Comparison of ENCODE assay signal across 8 mouse cellular contexts in the genomic region with DNA sequence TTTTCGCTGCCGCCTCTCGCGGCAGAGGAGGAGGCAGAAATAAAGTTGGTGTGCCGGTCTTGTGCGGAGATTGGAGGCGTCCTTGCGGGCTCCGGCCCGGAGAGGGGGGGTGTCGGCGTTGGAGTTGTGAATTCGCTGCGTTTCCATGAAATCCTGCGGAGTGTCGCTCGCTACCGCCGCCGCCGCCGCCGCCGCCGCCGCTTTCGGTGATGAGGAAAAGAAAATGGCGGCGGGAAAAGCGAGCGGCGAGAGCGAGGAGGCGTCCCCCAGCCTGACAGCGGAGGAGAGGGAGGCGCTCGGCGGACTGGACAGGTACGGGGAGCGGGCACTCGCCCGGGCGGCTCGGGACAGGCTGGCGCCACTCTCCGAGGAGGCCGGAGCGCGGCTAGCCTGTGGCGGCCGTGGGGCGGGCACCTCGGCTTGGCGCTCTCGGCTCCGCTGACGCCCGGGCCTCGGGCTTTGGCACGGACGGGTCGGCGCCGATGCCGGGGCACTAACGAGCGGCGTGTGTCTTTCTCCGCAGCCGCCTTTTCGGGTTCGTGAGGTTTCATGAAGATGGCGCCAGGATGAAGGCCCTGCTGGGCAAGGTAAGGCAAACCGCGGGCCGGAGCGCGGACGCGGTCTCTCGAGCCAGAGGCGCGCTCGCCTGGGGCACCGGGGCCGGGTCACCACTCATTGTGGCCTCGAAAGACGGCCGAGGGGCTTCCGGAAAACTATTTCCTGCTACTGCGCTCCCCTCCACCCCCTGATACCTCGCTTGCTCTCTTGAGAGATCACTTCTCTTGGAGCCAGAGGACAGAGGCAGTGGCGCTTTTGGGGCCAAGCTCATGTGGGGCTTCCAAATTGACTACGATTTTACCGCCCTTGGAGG. TPM values are rescaled to one million over a fixed set of nuclear protein-coding genes. Genes with fewer than 3 reads are reported as not detected.
DNase-seq lines count a peak whose midpoint lies in the region; ATAC-seq and TF ChIP-seq lines count a peak whose summit lies in the region.

No protein-coding gene starts in this region.

- peak overlapping the region; percentile 50 for H3K4me2 ChIP-seq in midbrain, embryonic 11.5 days

- peak overlapping the region; percentile 100 for H3K27ac ChIP-seq in gastrocnemius, adult 2 months
- peak overlapping the region; percentile 90 for H3K27ac ChIP-seq in midbrain, embryonic 11.5 days (ENCODE audit: low read depth, low read length)

- intact Hi-C loops in gastrocnemius, adult 2 months (cut with DNase I) = loop anchor here (5.0 kb wide), 2 partner anchors 74 to 94 kb away; no protein-coding TSS in a partner anchor
- intact Hi-C loops in left cerebral cortex, postnatal 4 days (cut with DNase I) = loop anchor here (10.0 kb wide), 2 partner anchors 92 to 608 kb away; no protein-coding TSS in a partner anchor

- H3K36me3 ChIP-seq in midbrain, embryonic 11.5 days (ENCODE audit: control insufficient read depth, insufficient read depth, low read length) = no peaks in the 10 kb centered on the region

- no peaks in the 10 kb centered on the region for H3K4me1 ChIP-seq in midbrain, embryonic 11.5 days (ENCODE audit: control insufficient read depth, insufficient read depth, low read length)

- ATAC-seq in midbrain, embryonic 11.5 days (ENCODE audit: low FRiP score) = peak; percentile 25
- ATAC-seq in megakaryocyte-erythroid progenitor cell, adult 5-6 weeks (replicated peaks; ENCODE audit: low FRiP score, low TSS enrichment, poor library complexity, severe bottlenecking) = no peak

- H3K27me3 ChIP-seq in midbrain, embryonic 11.5 days (ENCODE audit: control insufficient read depth, insufficient read depth, low read length) = no peaks in the 10 kb centered on the region

- H3K4me3 ChIP-seq in gastrocnemius, adult 2 months = peak overlapping the region; percentile 93
- H3K4me3 ChIP-seq in midbrain, embryonic 11.5 days (ENCODE audit: low read depth, low read length) = peak overlapping the region; percentile 82

- peak overlapping the region; percentile 91 for H3K9ac ChIP-seq in midbrain, embryonic 11.5 days (ENCODE audit: low read length)

- no peaks in the 10 kb centered on the region for H3K9me3 ChIP-seq in midbrain, embryonic 11.5 days (ENCODE audit: control insufficient read depth, low read length)

- peak; percentile 63 for DNase-seq in ZHBTc4 (ENCODE audit: low read depth, low spot score)
- peak; percentile 19 to 65 for DNase-seq in cerebellum, postnatal 4 days (ENCODE audit: low spot score in 2 of 2)
- peak; percentile 73 for DNase-seq in gastrocnemius, adult 2 months
- DNase-seq in induced T-regulatory cell, adult 2 months (ENCODE audit: low read depth) = peak; percentile 74
- peak; percentile 55 for DNase-seq in left cerebral cortex, postnatal 4 days
- peak; percentile 94 for DNase-seq in midbrain, embryonic 11.5 days (ENCODE audit: low spot score, missing footprints)
- peak; percentile 5 for DNase-seq in skeletal muscle tissue, adult 2 months (ENCODE audit: low read depth, low spot score)

- peak; percentile 12; the same call in 1 of the 2 replicates for TF ChIP-seq CTCF in gastrocnemius, adult 2 months (IDR thresholded peaks at IDR 0.05)

- under 1% methylated on average over 75 of the region's 95 CpGs for WGBS in midbrain, embryonic 11.5 days

RNA-seq across cellular contexts. Expression of gene Kdm6a, which starts 0.7 kb away (rescaled TPM):
- 10 to 100 TPM; 22.6 to 35.8 TPM for total RNA-seq in gastrocnemius, adult 2 months (2021)
- 10 to 100 TPM; 43.8 to 57.2 TPM for total RNA-seq in left cerebral cortex, postnatal 4 days (2021)
- polyA plus RNA-seq in midbrain, embryonic 11.5 days (2014; fragmentation: Nextera tagmentation; extraction: Ambion mirVana) = 34.7 and 41.8 TPM in 2 replicates
- total RNA-seq in megakaryocyte-erythroid progenitor cell, adult 5-6 weeks (2014; fragmentation: Nextera tagmentation) = 34.2 and 43.7 TPM in 2 replicates
- 42.2 and 50.8 TPM in 2 replicates for total RNA-seq in megakaryocyte-erythroid progenitor cell, adult 5-6 weeks (2017)

RNA-seq across cellular contexts. Expression of gene Dusp21, which starts 17.4 kb away (rescaled TPM):
- total RNA-seq in gastrocnemius, adult 2 months (2021) = not detected
- total RNA-seq in left cerebral cortex, postnatal 4 days (2021) = not detected
- polyA plus RNA-seq in midbrain, embryonic 11.5 days (2014; fragmentation: Nextera tagmentation; extraction: Ambion mirVana) = not detected in 2 replicates
- total RNA-seq in megakaryocyte-erythroid progenitor cell, adult 5-6 weeks (2014; fragmentation: Nextera tagmentation) = not detected in 2 replicates
- total RNA-seq in megakaryocyte-erythroid progenitor cell, adult 5-6 weeks (2017) = not detected in 2 replicates

Comparison
In these comparisons a context has a peak if more than half of its experiments do, and no peak if none do; other contexts are left out.
1. DNase-seq: peak in every context shown above with its lines; median percentile 94 in midbrain, embryonic 11.5 days; 74 in induced T-regulatory cell, adult 2 months; 73 in gastrocnemius, adult 2 months; 63 in ZHBTc4; 55 in left cerebral cortex, postnatal 4 days; 42 in cerebellum, postnatal 4 days; 5 in skeletal muscle tissue, adult 2 months.